Mouse (Mus musculus) right cerebral cortex, postnatal 4 days (tissue): ENCODE measurements around the gene Smarca2.

Experiments used
- DNase-seq: peaks from one replicate; pipeline ENCODE4 v3.0.0-alpha.2; 2022

Gene Smarca2

GRCm38 (mm10) chr19:26790386-26791346, 185.8 kb downstream of the Smarca2 start:
- no peak for DNase-seq

GRCm38 (mm10) chr19:26794315-26794714, 189.5 kb downstream of the Smarca2 start:
- DNase-seq = no peak

GRCm38 (mm10) chr19:26796006-26796405, 191.2 kb downstream of the Smarca2 start:
- no peak for DNase-seq

- no peak for DNase-seq
These were observed 199.6 kb downstream of the Smarca2 start for GRCm38 (mm10) chr19:26804401-26804800.

GRCm38 (mm10) chr19:26814629-26815028, 209.8 kb downstream of the Smarca2 start:
- DNase-seq = no peak

GRCm38 (mm10) chr19:26817901-26818300, 213.1 kb downstream of the Smarca2 start:
- DNase-seq = no peak
